In the genomic region with DNA sequence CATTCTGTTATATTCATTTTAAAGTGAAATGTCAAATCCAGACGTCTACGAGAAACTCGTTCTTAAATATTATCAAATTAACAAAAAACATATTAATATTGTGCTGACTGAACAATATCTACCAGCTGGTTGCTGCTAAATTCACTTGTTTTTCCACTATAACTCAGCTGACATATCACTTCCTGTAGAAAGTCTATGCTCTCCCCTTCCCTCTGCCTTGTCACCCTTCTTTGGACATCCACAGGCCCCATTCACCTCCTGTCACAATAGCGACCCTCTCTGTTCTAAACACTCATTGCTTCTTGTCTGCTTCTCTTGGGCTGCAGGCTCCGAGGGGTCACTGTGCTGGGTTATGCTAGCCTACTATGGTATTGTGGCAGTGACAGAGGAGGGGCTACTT, we compare ENCODE assay signal across 22 mouse cellular contexts. TPM values are rescaled to one million over a fixed set of nuclear protein-coding genes. Genes with fewer than 3 reads are reported as not detected.
DNase-seq lines count a peak whose midpoint lies in the region; ATAC-seq lines count a peak whose summit lies in the region.
"Had no signal": no experiment of that assay in that cellular context is flagged by ENCODE, and none has a peak within 500 bp of the region (broad histone marks: within the 10 kb centered on the region; RNA-seq: fewer than 3 reads in every experiment).

No protein-coding gene starts in this region.

- no peak overlapping the region for H3K4me2 ChIP-seq in hindbrain, embryonic 13.5 days
- H3K4me2 ChIP-seq in midbrain, embryonic 13.5 days (replicated peaks) = no peak overlapping the region
- no peak overlapping the region for H3K4me2 ChIP-seq in midbrain, embryonic 15.5 days
- H3K4me2 ChIP-seq: embryonic facial prominence, embryonic 12.5 days; forebrain, embryonic 13.5 days; forebrain, embryonic 15.5 days had no signal

- H3K36me3 ChIP-seq in hindbrain, embryonic 10.5 days = 0 out of 2 replicates have a peak, but pooled peaks cover 8% of the 10 kb centered on the region
- H3K36me3 ChIP-seq in hindbrain, embryonic 13.5 days = no peaks in the 10 kb centered on the region
- H3K36me3 ChIP-seq in midbrain, embryonic 13.5 days = 0 out of 2 replicates have a peak, but pooled peaks cover 8% of the 10 kb centered on the region
- H3K36me3 ChIP-seq in midbrain, embryonic 15.5 days (replicated peaks) = no peaks in the 10 kb centered on the region
- H3K36me3 ChIP-seq: embryonic facial prominence, embryonic 12.5 days; forebrain, embryonic 15.5 days; G1E had no signal

- DNase-seq in hindbrain, embryonic 10.5 days (ENCODE audit: low spot score) = no peak
- DNase-seq in kidney, postnatal 14 days = peak; percentile 37
- DNase-seq in kidney, adult 8-10 months = no peak
- DNase-seq: adrenal gland, adult 8-10 months; adrenal gland, postnatal 14 days; adrenal gland, postnatal 36 days; B cell, adult 2 months; cerebellum, adult 11-12 months; cerebellum, adult 2 months; cerebellum, adult 9-10 months; cerebellum, postnatal 10 days had no signal

- no peak for ATAC-seq in hindbrain, embryonic 13.5 days (ENCODE audit: low FRiP score)
- no peak for ATAC-seq in midbrain, embryonic 13.5 days
- no peak for ATAC-seq in midbrain, embryonic 15.5 days (replicated peaks)
- ATAC-seq: activated CD4-positive, CD25-positive, alpha-beta regulatory T cell, adult 4 months; CD4-positive, CD25-positive, alpha-beta regulatory T cell, adult 4 months; forebrain, embryonic 13.5 days; forebrain, embryonic 15.5 days; Patski had no signal

- 0 out of 2 replicates have a peak overlapping the region, but pooled peaks have one; percentile 35 for H3K27ac ChIP-seq in hindbrain, embryonic 10.5 days
- no peak overlapping the region for H3K27ac ChIP-seq in hindbrain, embryonic 13.5 days
- 0 out of 2 replicates have a peak overlapping the region, but pooled peaks have one; percentile 6 for H3K27ac ChIP-seq in midbrain, embryonic 13.5 days
- H3K27ac ChIP-seq in midbrain, embryonic 15.5 days = no peak overlapping the region
- H3K27ac ChIP-seq: embryonic facial prominence, embryonic 10.5 days; embryonic facial prominence, embryonic 12.5 days; forebrain, embryonic 13.5 days; forebrain, embryonic 15.5 days had no signal

- no peaks in the 10 kb centered on the region for H3K9me3 ChIP-seq in hindbrain, embryonic 10.5 days
- no peaks in the 10 kb centered on the region for H3K9me3 ChIP-seq in hindbrain, embryonic 13.5 days
- no peaks in the 10 kb centered on the region for H3K9me3 ChIP-seq in midbrain, embryonic 13.5 days
- H3K9me3 ChIP-seq in midbrain, embryonic 15.5 days = no peaks in the 10 kb centered on the region
- H3K9me3 ChIP-seq: embryonic facial prominence, embryonic 10.5 days; embryonic facial prominence, embryonic 12.5 days; forebrain, embryonic 13.5 days; forebrain, embryonic 15.5 days had no signal

- no peak overlapping the region for H3K4me3 ChIP-seq in hindbrain, embryonic 10.5 days
- H3K4me3 ChIP-seq in hindbrain, embryonic 13.5 days = no peak overlapping the region
- no peak overlapping the region for H3K4me3 ChIP-seq in midbrain, embryonic 13.5 days (replicated peaks)
- no peak overlapping the region for H3K4me3 ChIP-seq in midbrain, embryonic 15.5 days
- H3K4me3 ChIP-seq: embryonic facial prominence, embryonic 10.5 days; embryonic facial prominence, embryonic 12.5 days; forebrain, embryonic 13.5 days; forebrain, embryonic 15.5 days had no signal

- no peak overlapping the region for H3K9ac ChIP-seq in hindbrain, embryonic 13.5 days
- no peak overlapping the region for H3K9ac ChIP-seq in midbrain, embryonic 13.5 days (replicated peaks)
- H3K9ac ChIP-seq in midbrain, embryonic 15.5 days = no peak overlapping the region
- H3K9ac ChIP-seq: embryonic facial prominence, embryonic 12.5 days; forebrain, embryonic 13.5 days; forebrain, embryonic 15.5 days had no signal

- H3K4me1 ChIP-seq in hindbrain, embryonic 10.5 days (replicated peaks) = peaks cover 32% of the 10 kb centered on the region
- H3K4me1 ChIP-seq in hindbrain, embryonic 13.5 days (replicated peaks) = peaks cover 14% of the 10 kb centered on the region
- peaks cover 27% of the 10 kb centered on the region for H3K4me1 ChIP-seq in midbrain, embryonic 13.5 days (replicated peaks)
- peaks cover 6% of the 10 kb centered on the region; the same call in 1 of the 2 replicates for H3K4me1 ChIP-seq in midbrain, embryonic 15.5 days

- WGBS in hindbrain, embryonic 10.5 days = 83% methylated on average over 5 of the region's 5 CpGs
- 82% methylated on average over 5 of the region's 5 CpGs for WGBS in hindbrain, embryonic 13.5 days
- WGBS in midbrain, embryonic 13.5 days = 89% methylated on average over 5 of the region's 5 CpGs
- 84% methylated on average over 5 of the region's 5 CpGs for WGBS in midbrain, embryonic 15.5 days

- H3K27me3 ChIP-seq in hindbrain, embryonic 10.5 days (ENCODE audit: insufficient read depth, poor library complexity, severe bottlenecking) = no peaks in the 10 kb centered on the region
- H3K27me3 ChIP-seq in hindbrain, embryonic 13.5 days = no peaks in the 10 kb centered on the region
- H3K27me3 ChIP-seq in midbrain, embryonic 13.5 days = no peaks in the 10 kb centered on the region
- H3K27me3 ChIP-seq in midbrain, embryonic 15.5 days (replicated peaks) = no peaks in the 10 kb centered on the region
- H3K27me3 ChIP-seq: embryonic facial prominence, embryonic 12.5 days; forebrain, embryonic 13.5 days; forebrain, embryonic 15.5 days; Patski had no signal

RNA-seq across cellular contexts. Expression of a gene that starts 52.5 kb away (rescaled TPM):
- 6.7 and 10.2 TPM in 2 replicates for polyA plus RNA-seq in hindbrain, embryonic 10.5 days (2016; fragmentation: Nextera tagmentation; extraction: Ambion mirVana)
- polyA plus RNA-seq in hindbrain, embryonic 13.5 days (2015; fragmentation: Nextera tagmentation; extraction: Ambion mirVana) = 15.8 and 21.2 TPM in 2 replicates
- 28.0 and 31.0 TPM in 2 replicates for polyA plus RNA-seq in midbrain, embryonic 13.5 days (2015; fragmentation: Nextera tagmentation; extraction: Ambion mirVana)
- polyA plus RNA-seq in midbrain, embryonic 15.5 days (2015; fragmentation: Nextera tagmentation; extraction: Ambion mirVana) = 31.1 and 32.8 TPM in 2 replicates
- polyA plus RNA-seq: activated CD4-positive, CD25-positive, alpha-beta regulatory T cell, adult 4 months; CD4-positive, CD25-positive, alpha-beta regulatory T cell, adult 4 months; G1E had no signal

Comparison
In these comparisons a context has a peak if more than half of its experiments do, and no peak if none do; other contexts are left out.
1. H3K27ac ChIP-seq: peak in hindbrain, embryonic 10.5 days (single experiment) and midbrain, embryonic 13.5 days (single experiment); none in hindbrain, embryonic 13.5 days (single experiment) and midbrain, embryonic 15.5 days (single experiment).